ENCODE assay signal across 9 mouse cellular contexts in genomic region chr16:18705028-18705648, GRCm38 (mm10).
DNase-seq lines count a peak whose midpoint lies in the region; ATAC-seq and TF ChIP-seq lines count a peak whose summit lies in the region.
"Had no signal": no experiment of that assay in that cellular context is flagged by ENCODE, and none has a peak within 500 bp of the region (broad histone marks: within the 10 kb centered on the region; RNA-seq: fewer than 3 reads in every experiment).

No protein-coding gene starts in this region.

- ATAC-seq in lung, embryonic 14.5 days (ENCODE audit: insufficient read depth), result peak; percentile 74

- H3K4me3 ChIP-seq in C2C12 (ENCODE audit: insufficient read depth, poor library complexity, severe bottlenecking), result no peak overlapping the region
- H3K4me3 ChIP-seq in lung, embryonic 14.5 days (ENCODE audit: low read depth, low read length), result no peak overlapping the region
- H3K4me3 ChIP-seq: midbrain, embryonic 12.5 days had no signal

- H3K4me2 ChIP-seq in lung, embryonic 14.5 days, result no peak overlapping the region
- H3K4me2 ChIP-seq: midbrain, embryonic 12.5 days had no signal

- WGBS in lung, embryonic 14.5 days, result 31% methylated on average over 9 of the region's 9 CpGs

- H3K9me3 ChIP-seq in lung, embryonic 14.5 days (ENCODE audit: low read depth, low read length), result no peaks in the 10 kb centered on the region
- H3K9me3 ChIP-seq: midbrain, embryonic 12.5 days had no signal

- H3K9ac ChIP-seq in lung, embryonic 14.5 days, result no peak overlapping the region
- H3K9ac ChIP-seq: midbrain, embryonic 12.5 days had no signal

- H3K27me3 ChIP-seq in C2C12 (ENCODE audit: control insufficient read depth, insufficient read depth, insufficient read length), result no peaks in the 10 kb centered on the region
- no peaks in the 10 kb centered on the region for H3K27me3 ChIP-seq in lung, embryonic 14.5 days (ENCODE audit: insufficient read depth, low read length)

- H3ac ChIP-seq in C2C12 (ENCODE audit: control insufficient read depth, insufficient read length, low read depth), result no peak overlapping the region

- no peaks in the 10 kb centered on the region for H3K36me3 ChIP-seq in C2C12 (ENCODE audit: control insufficient read depth, insufficient read depth)
- H3K36me3 ChIP-seq in lung, embryonic 14.5 days (ENCODE audit: insufficient read depth), result no peaks in the 10 kb centered on the region
- H3K36me3 ChIP-seq: midbrain, embryonic 12.5 days had no signal

- peaks cover 2% of the 10 kb centered on the region; the same call in 1 of the 2 replicates for H3K4me1 ChIP-seq in lung, embryonic 14.5 days (ENCODE audit: insufficient read depth)
- H3K4me1 ChIP-seq: midbrain, embryonic 12.5 days had no signal

- intact Hi-C loops in gastrocnemius, postnatal 36 days (cut with DNase I), result no loop called here
- intact Hi-C loops in heart, postnatal 14 days (cut with DNase I), result no loop called here

- no peaks in the 10 kb centered on the region for H3K79me3 ChIP-seq in C2C12 (ENCODE audit: low read depth)

- H3K27ac ChIP-seq in lung, embryonic 14.5 days (ENCODE audit: low read depth), result no peak overlapping the region
- H3K27ac ChIP-seq: midbrain, embryonic 12.5 days had no signal

- H3K79me2 ChIP-seq in C2C12 (ENCODE audit: control insufficient read depth, insufficient read depth), result no peaks in the 10 kb centered on the region

- no peak for TF ChIP-seq CTCF in C2C12 (IDR thresholded peaks at IDR 0.05; ENCODE audit: control insufficient read depth, insufficient read depth, insufficient read length)
- TF ChIP-seq CTCF in lung, embryonic 14.5 days (IDR thresholded peaks at IDR 0.05; ENCODE audit: low read depth), result no peak

- DNase-seq in gastrocnemius, adult 18-20 months (ENCODE audit: low spot score), result peak; percentile 39
- DNase-seq in gastrocnemius, postnatal 36 days, result no peak
- peak; percentile 35 to 48 for DNase-seq in heart, postnatal 14 days
- peak; percentile 82 for DNase-seq in lung, embryonic 14.5 days
- no peak for DNase-seq in cerebellum, postnatal 25 days
- no peak for DNase-seq in embryo, embryonic 9.5 days (ENCODE audit: extremely low spot score)
- DNase-seq in thymus, postnatal 36 days, result no peak

TF ChIP-seq in C2C12, 6 proteins besides CTCF, POLR2A, EP300 and RAD21:
- TF ChIP-seq FOSL1 (IDR thresholded peaks at IDR 0.05; ENCODE audit: insufficient read depth, low read length, poor library complexity, severe bottlenecking) (no peak), USF1 (IDR thresholded peaks at IDR 0.05; ENCODE audit: low read depth) (peak; percentile 88), CEBPB (IDR thresholded peaks at IDR 0.05; ENCODE audit: low read depth) (no peak)

Comparison
In these comparisons a context has a peak if more than half of its experiments do, and no peak if none do; other contexts are left out.
1. DNase-seq: peak in gastrocnemius, adult 18-20 months (single experiment), heart, postnatal 14 days (2 of 2) and lung, embryonic 14.5 days (single experiment); none in gastrocnemius, postnatal 36 days (0 of 2), cerebellum, postnatal 25 days (0 of 2), embryo, embryonic 9.5 days (single experiment) and thymus, postnatal 36 days (0 of 2).